Mouse (Mus musculus) splenic B cell, adult 2 months (primary cell): Measurements from ENCODE around the gene Ppp1r13l.
A peak's percentile ranks its signal among the peaks of the same experiment; 100 is the strongest.

Experiments
- DNase-seq: peaks from one replicate; pipeline ENCODE4 v3.0.0-alpha.2; 2011; ENCODE audit warnings: low read depth, low spot score
- H3K27me3 ChIP-seq: 2 replicates; pipeline ENCODE4 v1.6.1; 2012; ENCODE audit warnings: mild to moderate bottlenecking, low read length, moderate library complexity, mixed read lengths; ENCODE audit not compliant: control insufficient read depth, poor library complexity, insufficient read depth, severe bottlenecking
- H3K36me3 ChIP-seq: 2 replicates; pipeline ENCODE4 v1.6.1; 2012; ENCODE audit warnings: mild to moderate bottlenecking, low read length, moderate library complexity, mixed read lengths; ENCODE audit not compliant: control insufficient read depth, poor library complexity, insufficient read depth, severe bottlenecking

Ppp1r13l gene

GRCm38 (mm10) chr7:19404476-19404875 lies 44.9 kb downstream of the Ppp1r13l start, which contains the start of gene Ckm:
Gene Ckm, plus strand, starts transcription at chr7:19404776.
- Histone ChIP-seq H3K36me3 (no peaks in the 10 kb centered on the region), H3K27me3 (no peaks in the 10 kb centered on the region; the same call in 1 of the 2 replicates)
- DNase-seq, result no peak

GRCm38 (mm10) chr7:19405417-19405816 lies 45.9 kb downstream of the Ppp1r13l start:
- Histone ChIP-seq H3K27me3 (no peaks in the 10 kb centered on the region; the same call in 1 of the 2 replicates), H3K36me3 (no peaks in the 10 kb centered on the region)
- peak; percentile 91 for DNase-seq

GRCm38 (mm10) chr7:19409753-19410152 lies 50.2 kb downstream of the Ppp1r13l start:
- no peak for DNase-seq
- H3K36me3 ChIP-seq, result no peaks in the 10 kb centered on the region

GRCm38 (mm10) chr7:19410766-19411344 lies 51.3 kb downstream of the Ppp1r13l start:
- Histone ChIP-seq H3K27me3 (no peaks in the 10 kb centered on the region), H3K36me3 (no peaks in the 10 kb centered on the region)
- no peak for DNase-seq

More at GRCm38 (mm10) chr7:19409753-19410152, 50.2 kb downstream of the Ppp1r13l start:
- H3K27me3 ChIP-seq, result no peaks in the 10 kb centered on the region

- H3K27me3 ChIP-seq, result no peaks in the 10 kb centered on the region
- no peaks in the 10 kb centered on the region for H3K36me3 ChIP-seq
- DNase-seq, result no peak
Measured at GRCm38 (mm10) chr7:19411783-19412182, 52.2 kb downstream of the Ppp1r13l start.

GRCm38 (mm10) chr7:19413525-19413924 lies 54.0 kb downstream of the Ppp1r13l start:
- H3K27me3 ChIP-seq, result no peaks in the 10 kb centered on the region
- no peaks in the 10 kb centered on the region for H3K36me3 ChIP-seq
- no peak for DNase-seq

- H3K36me3 ChIP-seq, result no peaks in the 10 kb centered on the region
- no peaks in the 10 kb centered on the region for H3K27me3 ChIP-seq
- DNase-seq, result no peak
Measured at GRCm38 (mm10) chr7:19416590-19416989, 57.0 kb downstream of the Ppp1r13l start.

- DNase-seq, result peak; percentile 28
- no peaks in the 10 kb centered on the region for H3K36me3 ChIP-seq
Measured at GRCm38 (mm10) chr7:19420121-19420520, 60.6 kb downstream of the Ppp1r13l start.

GRCm38 (mm10) chr7:19420821-19421636 lies 61.5 kb downstream of the Ppp1r13l start:
- DNase-seq, result peak; percentile 89
- Histone ChIP-seq H3K36me3 (peaks cover 2% of the 10 kb centered on the region; the same call in 1 of the 2 replicates), H3K27me3 (no peaks in the 10 kb centered on the region)

More at GRCm38 (mm10) chr7:19420121-19420520, 60.6 kb downstream of the Ppp1r13l start:
- no peaks in the 10 kb centered on the region for H3K27me3 ChIP-seq

- DNase-seq, result no peak
- Histone ChIP-seq H3K27me3 (no peaks in the 10 kb centered on the region), H3K36me3 (peaks cover 2% of the 10 kb centered on the region; the same call in 1 of the 2 replicates)
Measured at GRCm38 (mm10) chr7:19423083-19423482, 63.5 kb downstream of the Ppp1r13l start.

GRCm38 (mm10) chr7:19424051-19424450 lies 64.5 kb downstream of the Ppp1r13l start:
- Histone ChIP-seq H3K27me3 (no peaks in the 10 kb centered on the region), H3K36me3 (peaks cover 2% of the 10 kb centered on the region; the same call in 1 of the 2 replicates)
- no peak for DNase-seq

GRCm38 (mm10) chr7:19426349-19426748 lies 66.8 kb downstream of the Ppp1r13l start:
- peaks cover 2% of the 10 kb centered on the region; the same call in 1 of the 2 replicates for H3K36me3 ChIP-seq
- DNase-seq, result no peak
- H3K27me3 ChIP-seq, result no peaks in the 10 kb centered on the region

- peaks cover 2% of the 10 kb centered on the region; the same call in 1 of the 2 replicates for H3K36me3 ChIP-seq
- no peak for DNase-seq
Measured at GRCm38 (mm10) chr7:19426888-19427287, 67.3 kb downstream of the Ppp1r13l start.

More at GRCm38 (mm10) chr7:19426888-19427287, 67.3 kb downstream of the Ppp1r13l start:
- no peaks in the 10 kb centered on the region for H3K27me3 ChIP-seq
